Mouse (Mus musculus) heart, embryonic 16.5 days (tissue): ENCODE results near the gene Gsdme. TPM values are rescaled to one million over a fixed set of nuclear protein-coding genes. Genes with fewer than 3 reads are reported as not detected.

ENCODE experiments used
- ATAC-seq: fragments of 200-750 bp; cut with Nextera tagmentation; replicated peaks from 2 replicates; pipeline ENCODE4 v1.8.0; 2017; ENCODE audit warnings: moderate number of reproducible peaks; ENCODE audit not compliant: insufficient read depth, low FRiP score; ENCODE audit errors: extremely low read depth
- H3K27ac ChIP-seq: fragments of 300-500 bp; sonication (generic); 2 replicates; pipeline ENCODE4 v1.5.1; 2014; ENCODE audit warnings: mild to moderate bottlenecking, low read length, control low read depth, moderate library complexity
- H3K27me3 ChIP-seq: fragments of 300-500 bp; sonication (generic); 2 replicates; pipeline ENCODE4 v1.6.1; 2014; ENCODE audit warnings: low read length, mixed read lengths; ENCODE audit not compliant: control insufficient read depth, insufficient read depth
- H3K36me3 ChIP-seq: fragments of 300-500 bp; sonication (generic); 2 replicates; pipeline ENCODE4 v1.6.1; 2014; ENCODE audit not compliant: control insufficient read depth, insufficient read depth
- H3K4me1 ChIP-seq: fragments of 300-500 bp; sonication (generic); 2 replicates; pipeline ENCODE4 v1.6.1; 2014; ENCODE audit warnings: low read length, mixed read lengths; ENCODE audit not compliant: control insufficient read depth, insufficient read depth
- H3K4me2 ChIP-seq: fragments of 300-500 bp; sonication (generic); 2 replicates; pipeline ENCODE4 v1.6.1; 2014; ENCODE audit warnings: low read depth, mild to moderate bottlenecking, control low read depth, low read length
- H3K4me3 ChIP-seq: fragments of 300-500 bp; sonication (generic); 2 replicates; pipeline ENCODE4 v1.5.1; 2014; ENCODE audit warnings: mild to moderate bottlenecking, control low read depth, low read length
- H3K9ac ChIP-seq: fragments of 300-500 bp; sonication (generic); 2 replicates; pipeline ENCODE4 v1.6.1; 2014; ENCODE audit warnings: low read length, control low read depth
- H3K9me3 ChIP-seq: fragments of 300-500 bp; sonication (generic); replicated peaks from 2 replicates; pipeline ENCODE4 v1.6.1; 2016; ENCODE audit warnings: low read length; ENCODE audit not compliant: control insufficient read depth
- WGBS: fragments of 180-500 bp; shearing (Covaris S2); extraction: QIAGEN DNeasy Blood & Tissue Kit; methylation state at CpG from one replicate; pipeline ENCODE4 v1.1.7; 2014; 5-methylcytosine and 5-hydroxymethylcytosine counted together
- polyA plus RNA-seq: library from polyadenylated mRNA; unstranded; fragments of >200 nt; fragmentation: Nextera tagmentation; extraction: Ambion mirVana; gene quantifications from 2 replicates; pipeline ENCODE4 v1.2.1, GENCODE M21; 2015

Gsdme gene
- polyA plus RNA-seq, 1 experiment from 2014 or later: 37.7 TPM

DNA sequence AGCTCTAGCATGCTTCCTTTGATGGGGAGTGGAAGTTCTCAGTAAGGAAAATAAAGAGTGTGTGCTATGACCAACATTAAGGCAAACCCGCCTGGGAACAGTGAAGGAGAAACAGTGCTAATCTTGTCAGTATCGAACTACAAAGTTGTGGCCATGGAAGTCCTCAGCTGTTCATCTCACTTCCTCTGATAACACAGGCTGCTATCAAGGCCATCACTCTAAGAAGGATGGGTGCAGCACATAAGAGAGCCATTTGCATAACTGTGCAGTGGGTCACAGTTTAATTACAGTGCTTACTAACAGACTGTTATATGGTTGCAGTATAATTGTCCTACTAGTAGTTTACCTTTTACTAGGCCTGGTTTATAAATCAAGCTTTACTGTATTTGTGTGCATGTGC, 23.8 kb downstream of the Gsdme start:
- H3K4me1 ChIP-seq: no peaks in the 10 kb centered on the region
- ATAC-seq: no peak
- H3K9me3 ChIP-seq: no peaks in the 10 kb centered on the region
- WGBS: 81% methylated on average over 2 of the region's 2 CpGs
- no peak overlapping the region for H3K4me3 ChIP-seq
- no peak overlapping the region for H3K27ac ChIP-seq
- no peak overlapping the region for H3K9ac ChIP-seq
- H3K27me3 ChIP-seq: no peaks in the 10 kb centered on the region
- no peaks in the 10 kb centered on the region for H3K36me3 ChIP-seq
- no peak overlapping the region for H3K4me2 ChIP-seq

DNA sequence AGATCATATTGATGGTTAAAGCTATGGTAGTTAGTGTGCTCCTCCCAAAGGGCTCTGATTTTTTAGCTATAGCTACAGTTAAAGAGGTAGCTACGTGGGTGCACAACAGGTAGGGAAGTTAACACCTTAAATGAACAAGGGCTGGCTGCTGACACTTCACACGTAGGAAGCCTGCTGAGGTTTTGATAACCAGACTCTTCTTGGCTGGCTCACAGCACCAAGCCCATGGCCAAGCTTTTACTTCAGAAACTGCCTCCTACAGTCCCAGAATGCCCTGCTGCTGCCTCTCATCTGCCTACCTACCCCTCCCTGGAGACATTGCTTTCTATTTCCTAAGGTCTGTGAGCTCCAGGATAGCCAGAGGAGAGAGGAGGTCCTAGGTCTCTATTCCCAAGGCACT, 25.7 kb downstream of the Gsdme start:
- H3K4me1 ChIP-seq: no peaks in the 10 kb centered on the region
- no peak overlapping the region for H3K9ac ChIP-seq
- H3K4me2 ChIP-seq: no peak overlapping the region
- H3K9me3 ChIP-seq: no peaks in the 10 kb centered on the region
- 46% methylated on average over 2 of the region's 2 CpGs for WGBS
- H3K27ac ChIP-seq: no peak overlapping the region
- no peaks in the 10 kb centered on the region for H3K27me3 ChIP-seq
- no peaks in the 10 kb centered on the region for H3K36me3 ChIP-seq
- H3K4me3 ChIP-seq: no peak overlapping the region
- no peak for ATAC-seq

DNA sequence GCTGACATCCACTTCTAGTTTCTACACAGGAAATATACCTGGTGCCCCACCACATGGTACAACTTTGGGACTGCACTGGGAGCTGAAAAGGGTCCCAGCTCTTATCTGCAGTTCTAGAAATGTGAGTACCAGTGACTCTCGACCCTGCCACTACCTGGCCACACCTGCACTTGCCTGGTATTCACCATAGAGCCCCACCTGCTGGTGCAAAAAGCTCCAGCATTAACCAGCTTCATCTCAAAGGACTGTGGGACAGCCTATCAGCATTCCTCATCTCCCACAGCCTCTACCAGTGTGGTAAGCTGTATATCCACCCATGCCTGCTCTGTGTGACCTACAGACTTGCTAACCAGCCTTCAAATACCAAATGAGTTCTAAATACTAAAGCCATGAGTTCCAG, 30.7 kb downstream of the Gsdme start:
- H3K9ac ChIP-seq: no peak overlapping the region
- no peaks in the 10 kb centered on the region for H3K27me3 ChIP-seq
- H3K36me3 ChIP-seq: no peaks in the 10 kb centered on the region
- no peaks in the 10 kb centered on the region for H3K9me3 ChIP-seq
- H3K4me1 ChIP-seq: no peaks in the 10 kb centered on the region
- H3K4me3 ChIP-seq: no peak overlapping the region
- WGBS: 33% methylated on average over 1 of the region's 1 CpGs
- no peak for ATAC-seq
- H3K4me2 ChIP-seq: no peak overlapping the region
- no peak overlapping the region for H3K27ac ChIP-seq

DNA sequence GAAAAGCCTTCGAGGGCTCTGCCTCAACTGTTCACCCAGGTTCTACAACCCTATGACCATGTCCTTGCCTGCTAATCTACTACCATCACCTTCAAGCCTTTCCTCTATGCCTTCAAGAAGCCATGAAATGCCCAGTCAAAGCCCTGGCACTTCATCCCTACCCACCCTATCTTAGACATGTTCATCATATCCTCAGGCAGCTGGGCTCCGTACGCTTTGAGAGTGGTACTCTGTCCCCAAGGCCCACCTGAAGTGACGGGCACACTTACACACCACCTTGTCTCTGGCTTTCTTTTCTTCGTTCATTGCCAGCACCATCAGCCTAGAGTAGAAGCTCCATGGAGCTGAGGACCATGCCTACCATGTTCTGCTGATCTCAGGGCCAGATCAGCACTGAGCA, 32.4 kb downstream of the Gsdme start:
- Histone ChIP-seq H3K4me3 (no peak overlapping the region), H3K27me3 (no peaks in the 10 kb centered on the region), H3K9ac (no peak overlapping the region), H3K27ac (no peak overlapping the region), H3K9me3 (no peaks in the 10 kb centered on the region), H3K4me1 (no peaks in the 10 kb centered on the region), H3K4me2 (no peak overlapping the region), H3K36me3 (no peaks in the 10 kb centered on the region)
- ATAC-seq: no peak
- WGBS: 87% methylated on average over 5 of the region's 5 CpGs

DNA sequence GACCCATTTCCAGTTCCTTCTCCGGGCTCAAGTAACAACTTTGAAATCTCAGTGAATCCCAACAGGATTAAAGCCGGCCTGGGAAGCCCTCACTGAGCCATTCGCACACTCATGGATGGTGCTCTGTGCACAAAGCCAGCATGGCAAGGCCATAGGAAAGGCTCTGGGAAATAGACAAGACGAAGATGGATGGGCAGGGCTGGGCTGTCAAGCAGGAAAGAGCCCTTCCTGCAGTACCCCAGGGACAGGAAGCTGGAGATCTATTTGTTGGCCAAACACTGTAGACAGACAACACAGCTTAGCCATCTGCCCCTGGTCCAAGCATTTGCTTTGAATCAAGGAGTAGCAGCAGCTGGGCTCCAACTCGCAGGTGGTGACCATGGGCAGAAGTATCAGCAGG, 35.5 kb downstream of the Gsdme start:
- H3K27me3 ChIP-seq: no peaks in the 10 kb centered on the region
- ATAC-seq: no peak
- H3K4me3 ChIP-seq: no peak overlapping the region
- no peaks in the 10 kb centered on the region for H3K9me3 ChIP-seq
- no peak overlapping the region for H3K4me2 ChIP-seq
- no peak overlapping the region for H3K9ac ChIP-seq
- no peak overlapping the region for H3K27ac ChIP-seq
- WGBS: 66% methylated on average over 5 of the region's 5 CpGs
- no peaks in the 10 kb centered on the region for H3K36me3 ChIP-seq
- H3K4me1 ChIP-seq: no peaks in the 10 kb centered on the region

DNA sequence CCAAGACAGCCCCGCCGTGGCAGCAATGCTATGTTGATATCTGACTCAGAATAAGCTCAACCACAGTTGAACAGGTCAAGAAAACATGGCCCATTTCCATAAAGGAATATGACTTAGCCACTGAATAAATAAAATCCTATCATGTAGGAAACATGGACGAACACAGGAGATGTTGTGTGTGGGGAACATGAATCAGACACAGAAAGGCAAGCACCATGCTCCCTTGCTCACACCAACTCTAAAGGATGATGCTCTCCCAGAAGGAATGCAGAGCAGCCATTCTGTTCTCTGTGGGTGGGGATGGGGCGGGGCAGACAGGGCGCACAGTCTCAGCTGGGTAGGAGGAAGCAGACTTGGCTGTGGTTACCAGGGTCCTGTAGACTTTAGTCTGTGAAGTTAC, 38.4 kb downstream of the Gsdme start:
- Histone ChIP-seq H3K4me3 (no peak overlapping the region), H3K9me3 (no peaks in the 10 kb centered on the region)
- WGBS: 83% methylated on average over 5 of the region's 5 CpGs

DNA sequence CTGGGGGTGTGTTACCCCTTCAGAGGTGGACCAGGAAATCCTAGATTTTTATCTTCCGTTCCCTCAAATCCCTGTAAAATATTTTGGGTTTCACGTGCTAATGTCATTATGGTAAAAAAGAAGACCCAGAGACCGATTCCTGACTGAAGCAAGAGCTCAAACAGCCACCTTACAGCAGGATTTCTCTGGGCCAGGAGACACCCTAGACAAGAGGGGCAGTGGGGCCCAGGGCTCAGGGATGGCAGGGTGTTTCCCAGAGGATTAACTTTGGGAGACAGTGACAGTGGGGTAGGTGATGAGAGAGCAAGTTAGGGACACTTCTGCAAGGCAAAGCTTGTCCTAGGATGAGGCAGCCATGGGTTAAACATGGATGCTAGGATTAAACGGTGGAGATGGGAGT, 40.1 kb downstream of the Gsdme start:
- no peaks in the 10 kb centered on the region for H3K4me1 ChIP-seq
- WGBS: 85% methylated on average over 4 of the region's 4 CpGs
- H3K4me2 ChIP-seq: no peak overlapping the region
- no peaks in the 10 kb centered on the region for H3K9me3 ChIP-seq
- no peaks in the 10 kb centered on the region for H3K27me3 ChIP-seq
- no peak overlapping the region for H3K9ac ChIP-seq
- H3K4me3 ChIP-seq: no peak overlapping the region
- no peak overlapping the region for H3K27ac ChIP-seq
- no peak for ATAC-seq
- no peaks in the 10 kb centered on the region for H3K36me3 ChIP-seq

More for the DNA sequence above, 38.4 kb downstream of the Gsdme start:
- Histone ChIP-seq H3K36me3 (no peaks in the 10 kb centered on the region), H3K9ac (no peak overlapping the region), H3K4me2 (no peak overlapping the region), H3K4me1 (no peaks in the 10 kb centered on the region), H3K27me3 (no peaks in the 10 kb centered on the region), H3K27ac (no peak overlapping the region)
- no peak for ATAC-seq

DNA sequence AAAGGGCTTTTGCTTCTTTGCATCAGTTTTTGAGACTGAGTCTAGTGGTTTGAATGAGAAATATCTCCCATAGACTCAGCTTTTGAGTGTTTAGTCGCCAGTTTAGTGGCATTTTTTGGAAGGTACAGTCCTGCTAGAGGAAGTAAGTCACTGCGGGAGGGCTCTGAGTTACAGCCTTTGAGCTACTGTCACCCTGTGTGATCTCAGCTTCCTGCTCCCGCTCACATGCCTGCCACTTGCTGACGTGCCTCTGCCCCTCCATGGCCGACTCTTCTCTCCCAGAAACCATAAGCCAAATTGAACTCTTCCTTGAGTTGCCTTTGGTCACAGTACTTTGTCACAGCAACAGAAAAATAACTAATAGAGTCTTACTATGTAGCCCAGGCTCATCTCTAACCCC, 40.7 kb downstream of the Gsdme start:
- no peak for ATAC-seq
- Histone ChIP-seq H3K9ac (no peak overlapping the region), H3K36me3 (no peaks in the 10 kb centered on the region), H3K9me3 (no peaks in the 10 kb centered on the region), H3K27me3 (no peaks in the 10 kb centered on the region), H3K4me3 (no peak overlapping the region), H3K4me2 (no peak overlapping the region), H3K4me1 (no peaks in the 10 kb centered on the region), H3K27ac (no peak overlapping the region)
- 55% methylated on average over 5 of the region's 5 CpGs for WGBS

DNA sequence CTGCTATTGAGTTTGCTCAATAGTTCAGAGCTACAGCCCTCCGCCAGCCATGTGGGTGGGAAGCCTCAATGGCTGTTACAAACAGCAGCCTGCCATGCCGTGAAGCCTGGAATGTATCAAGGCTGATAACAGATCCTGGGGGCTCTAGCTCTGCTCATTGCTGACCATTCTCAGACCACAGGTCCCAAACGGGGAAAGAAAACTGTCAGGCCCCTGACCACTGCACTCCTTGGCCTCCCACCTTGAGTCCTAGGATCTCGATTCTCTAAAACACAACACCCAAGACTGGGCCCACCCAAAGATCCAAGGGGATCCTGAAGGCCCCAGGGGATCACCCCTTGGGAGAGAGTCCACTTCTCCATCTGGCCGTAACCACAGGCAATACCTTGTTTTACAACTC, 41.3 kb downstream of the Gsdme start:
- 58% methylated on average over 5 of the region's 5 CpGs for WGBS
- no peak for ATAC-seq

DNA sequence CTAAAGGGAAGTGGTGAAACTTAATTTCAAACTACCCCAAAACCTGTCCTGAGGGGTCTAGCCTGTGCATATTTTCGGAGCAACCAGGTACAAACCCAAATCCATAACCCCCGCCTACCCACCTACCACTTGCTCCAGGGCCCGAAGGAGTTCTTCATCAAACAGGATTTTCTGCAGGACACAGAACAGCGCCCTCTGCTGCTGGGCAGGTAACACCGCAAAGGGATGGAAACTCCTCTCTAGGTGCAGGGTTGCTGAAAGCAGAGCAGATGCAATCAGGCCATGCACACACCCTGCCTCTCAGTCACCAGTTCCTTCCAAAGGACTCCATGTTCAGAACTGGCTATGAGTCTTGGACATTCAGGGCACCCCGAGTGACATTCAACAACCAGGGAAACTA, 42.8 kb downstream of the Gsdme start:
- Histone ChIP-seq H3K27ac (no peak overlapping the region), H3K27me3 (no peaks in the 10 kb centered on the region), H3K4me3 (no peak overlapping the region), H3K9ac (no peak overlapping the region), H3K9me3 (no peaks in the 10 kb centered on the region), H3K36me3 (no peaks in the 10 kb centered on the region), H3K4me1 (no peaks in the 10 kb centered on the region), H3K4me2 (no peak overlapping the region)
- WGBS: 45% methylated on average over 6 of the region's 6 CpGs
- no peak for ATAC-seq

More for the DNA sequence above, 41.3 kb downstream of the Gsdme start:
- no peak overlapping the region for H3K4me2 ChIP-seq
- H3K9ac ChIP-seq: no peak overlapping the region
- H3K4me3 ChIP-seq: no peak overlapping the region
- H3K27ac ChIP-seq: no peak overlapping the region
- no peaks in the 10 kb centered on the region for H3K9me3 ChIP-seq
- H3K36me3 ChIP-seq: no peaks in the 10 kb centered on the region
- no peaks in the 10 kb centered on the region for H3K4me1 ChIP-seq
- no peaks in the 10 kb centered on the region for H3K27me3 ChIP-seq
